Mouse (Mus musculus): ENCODE results near the gene Zkscan14. TPM values are rescaled to one million over a fixed set of nuclear protein-coding genes. Genes with fewer than 3 reads are reported as not detected.
"Not testable (repeated sequence)": the region's sequence is repeated elsewhere in the genome, so short reads cannot be mapped to it uniquely, and the experiment has no call there.

Gene Zkscan14
- polyA plus RNA-seq (2015; fragmentation: Nextera tagmentation; extraction: Ambion mirVana): 10.1 and 11.5 TPM in 2 replicates

DNA sequence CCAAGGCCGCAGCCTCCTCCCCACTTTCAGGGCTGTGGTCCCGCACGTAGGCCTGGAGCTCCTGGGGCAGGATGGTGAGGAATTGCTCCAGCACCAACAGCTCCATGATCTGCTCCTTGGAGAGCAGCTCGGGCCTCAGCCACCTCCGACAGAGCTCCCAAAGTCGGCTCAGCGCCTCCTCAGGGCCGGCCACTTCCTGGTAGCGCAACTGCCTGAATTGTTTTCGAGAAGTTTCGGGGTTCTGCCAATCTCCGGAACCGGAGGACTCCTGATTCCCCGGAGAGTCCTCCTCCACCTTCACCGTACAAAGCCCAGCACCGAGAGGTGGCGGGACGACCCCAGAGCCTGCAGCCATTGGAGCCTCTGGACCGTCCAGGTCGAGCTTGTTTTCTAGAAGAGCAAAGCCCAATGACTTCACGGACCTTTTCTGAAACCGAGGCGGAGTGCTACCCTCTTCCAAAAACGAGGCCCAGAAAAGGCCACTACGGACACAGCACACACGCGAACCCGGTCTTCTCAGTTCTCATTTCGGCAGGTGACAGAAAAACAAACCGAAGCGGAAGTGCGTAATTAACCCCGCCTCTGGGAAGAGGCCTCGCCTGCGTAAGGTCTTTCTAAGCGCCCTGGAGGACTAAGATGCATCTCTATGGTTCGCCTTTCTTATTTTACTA lies at the start of gene Zkscan14:
Gene Zkscan14 (minus strand): TSS at position 548 of the 671 bp plus-strand sequence.
- Histone ChIP-seq H3K9ac (ENCODE audit: low read depth, low read length) (peak within 1 kb of the TSS; percentile 87), H3K36me3 (ENCODE audit: insufficient read depth, low read length) (0 out of 2 replicates have a peak, but pooled peaks cover 10% of the 10 kb centered on the region), H3K27ac (peak within 1 kb of the TSS; percentile 84), H3K4me3 (replicated peaks; ENCODE audit: low read depth, low read length) (peak within 1 kb of the TSS; percentile 81), H3K9me3 (replicated peaks; ENCODE audit: low read length) (no peaks in the 10 kb centered on the region), H3K4me2 (ENCODE audit: low read length) (peak within 1 kb of the TSS; percentile 97), H3K4me1 (replicated peaks; ENCODE audit: insufficient read depth, low read length) (peaks cover 3% of the 10 kb centered on the region; the same call in 1 of the 2 replicates), H3K27me3 (ENCODE audit: insufficient read depth, low read length) (no peaks in the 10 kb centered on the region)
- ATAC-seq (replicated peaks; ENCODE audit: low FRiP score, low read depth): no peak
- TF ChIP-seq CTCF (IDR thresholded peaks at IDR 0.05; ENCODE audit: low read depth): peak; percentile 2; the same call in 1 of the 2 replicates
- under 1% methylated on average over 37 of the region's 37 CpGs for WGBS
- DNase-seq (ENCODE audit: low spot score): peak; percentile 94

DNA sequence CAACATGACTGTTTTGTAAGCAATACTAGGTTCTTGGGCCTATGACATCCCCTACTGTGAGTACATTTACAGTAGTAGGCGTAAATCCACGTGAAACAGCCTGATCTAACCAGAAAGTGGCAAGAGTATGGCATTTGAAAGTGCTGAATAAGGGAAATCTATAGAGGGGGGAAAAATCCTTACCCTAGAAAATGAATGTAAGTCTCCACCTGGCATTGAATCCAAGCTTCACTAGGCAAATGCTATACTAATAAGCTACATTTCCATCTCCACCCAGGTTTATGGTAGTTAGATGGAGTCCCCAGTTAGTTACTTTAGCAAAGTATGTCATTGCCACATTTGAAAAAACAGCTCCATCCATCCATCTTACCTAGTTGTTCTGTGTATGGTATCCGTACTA lies 47.9 kb upstream of the Zkscan14 start:
- no peak overlapping the region for H3K4me2 ChIP-seq (ENCODE audit: low read length)
- no peaks in the 10 kb centered on the region for H3K9me3 ChIP-seq (replicated peaks; ENCODE audit: low read length)
- no peaks in the 10 kb centered on the region for H3K4me1 ChIP-seq (replicated peaks; ENCODE audit: insufficient read depth, low read length)
- TF ChIP-seq CTCF (IDR thresholded peaks at IDR 0.05; ENCODE audit: low read depth): no peak
- peaks cover 10% of the 10 kb centered on the region; the same call in 1 of the 2 replicates for H3K36me3 ChIP-seq (ENCODE audit: insufficient read depth, low read length)
- no peak overlapping the region for H3K4me3 ChIP-seq (replicated peaks; ENCODE audit: low read depth, low read length)
- DNase-seq (ENCODE audit: low spot score): no peak
- H3K27ac ChIP-seq: no peak overlapping the region
- H3K9ac ChIP-seq (ENCODE audit: low read depth, low read length): no peak overlapping the region
- H3K27me3 ChIP-seq (ENCODE audit: insufficient read depth, low read length): no peaks in the 10 kb centered on the region
- no peak for ATAC-seq (replicated peaks; ENCODE audit: low FRiP score, low read depth)
- 95% methylated on average over 3 of the region's 3 CpGs for WGBS

DNA sequence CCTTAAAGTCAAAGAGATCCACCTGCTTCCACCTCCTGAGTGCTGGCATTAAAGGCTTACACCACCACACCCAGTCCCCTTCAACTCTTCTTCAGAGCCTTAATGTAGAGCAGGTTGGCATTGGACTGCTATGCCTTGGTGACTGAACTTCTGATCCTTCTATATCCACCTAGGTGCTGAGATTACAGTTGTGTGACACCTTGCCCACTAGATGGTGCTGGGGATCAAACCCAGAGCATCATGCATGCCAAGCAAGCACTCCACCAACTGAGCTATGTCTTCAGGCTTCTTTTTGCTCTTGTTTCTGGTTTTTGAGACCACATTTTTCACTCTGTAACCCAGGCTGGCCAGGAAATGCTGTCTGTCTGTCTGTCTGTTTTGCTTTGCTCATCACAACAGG lies 33.0 kb upstream of the Zkscan14 start:
- no peak overlapping the region for H3K9ac ChIP-seq (ENCODE audit: low read depth, low read length)
- no peaks in the 10 kb centered on the region; the same call in 1 of the 2 replicates for H3K4me1 ChIP-seq (replicated peaks; ENCODE audit: insufficient read depth, low read length)
- H3K9me3 ChIP-seq (replicated peaks; ENCODE audit: low read length): no peaks in the 10 kb centered on the region
- no peak overlapping the region for H3K27ac ChIP-seq
- peak; percentile 45 for DNase-seq (ENCODE audit: low spot score)
- H3K4me3 ChIP-seq (replicated peaks; ENCODE audit: low read depth, low read length): no peak overlapping the region
- no peaks in the 10 kb centered on the region for H3K27me3 ChIP-seq (ENCODE audit: insufficient read depth, low read length)
- H3K4me2 ChIP-seq (ENCODE audit: low read length): no peak overlapping the region
- TF ChIP-seq CTCF (IDR thresholded peaks at IDR 0.05; ENCODE audit: low read depth): peak; percentile 71
- no peak for ATAC-seq (replicated peaks; ENCODE audit: low FRiP score, low read depth)
- H3K36me3 ChIP-seq (ENCODE audit: insufficient read depth, low read length): peaks cover 30% of the 10 kb centered on the region

DNA sequence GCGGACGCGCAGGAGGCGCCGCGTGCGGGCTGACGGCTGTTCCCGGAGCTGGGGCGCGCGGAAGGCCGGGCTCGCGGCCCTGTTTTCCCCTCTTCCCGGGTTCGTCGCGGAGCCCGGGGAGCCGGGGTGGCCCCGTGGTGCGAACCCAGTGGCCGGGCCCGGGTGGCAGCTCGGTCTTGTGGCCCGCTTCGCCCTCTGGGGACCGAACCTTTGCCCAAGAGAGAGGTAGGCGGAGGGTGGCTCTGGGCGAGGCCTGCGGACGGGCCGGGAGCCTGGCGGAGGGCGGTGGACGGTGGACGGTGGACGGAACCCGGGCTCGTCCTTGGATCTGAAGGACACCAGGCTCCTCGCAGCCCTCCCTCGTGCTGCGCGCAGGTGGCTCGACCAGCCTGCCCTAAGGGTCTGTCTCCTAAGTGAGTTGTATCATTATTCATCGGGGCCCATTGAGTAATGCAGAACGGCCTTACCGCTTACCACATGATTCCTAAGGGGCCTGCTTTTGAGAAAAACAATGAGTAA lies 30.3 kb upstream of the Zkscan14 start:
- TF ChIP-seq CTCF (IDR thresholded peaks at IDR 0.05; ENCODE audit: low read depth): no peak
- Histone ChIP-seq H3K9me3 (replicated peaks; ENCODE audit: low read length) (no peaks in the 10 kb centered on the region), H3K27ac (peak overlapping the region; percentile 96), H3K4me1 (replicated peaks; ENCODE audit: insufficient read depth, low read length) (no peaks in the 10 kb centered on the region; the same call in 1 of the 2 replicates), H3K4me3 (replicated peaks; ENCODE audit: low read depth, low read length) (peak overlapping the region; percentile 98), H3K27me3 (ENCODE audit: insufficient read depth, low read length) (no peaks in the 10 kb centered on the region), H3K9ac (ENCODE audit: low read depth, low read length) (peak overlapping the region; percentile 96), H3K4me2 (ENCODE audit: low read length) (peak overlapping the region; percentile 77), H3K36me3 (ENCODE audit: insufficient read depth, low read length) (peaks cover 23% of the 10 kb centered on the region)
- DNase-seq (ENCODE audit: low spot score) (peak; percentile 42), ATAC-seq (replicated peaks; ENCODE audit: low FRiP score, low read depth) (peak; percentile 60)
- WGBS: under 1% methylated on average over 49 of the region's 49 CpGs

DNA sequence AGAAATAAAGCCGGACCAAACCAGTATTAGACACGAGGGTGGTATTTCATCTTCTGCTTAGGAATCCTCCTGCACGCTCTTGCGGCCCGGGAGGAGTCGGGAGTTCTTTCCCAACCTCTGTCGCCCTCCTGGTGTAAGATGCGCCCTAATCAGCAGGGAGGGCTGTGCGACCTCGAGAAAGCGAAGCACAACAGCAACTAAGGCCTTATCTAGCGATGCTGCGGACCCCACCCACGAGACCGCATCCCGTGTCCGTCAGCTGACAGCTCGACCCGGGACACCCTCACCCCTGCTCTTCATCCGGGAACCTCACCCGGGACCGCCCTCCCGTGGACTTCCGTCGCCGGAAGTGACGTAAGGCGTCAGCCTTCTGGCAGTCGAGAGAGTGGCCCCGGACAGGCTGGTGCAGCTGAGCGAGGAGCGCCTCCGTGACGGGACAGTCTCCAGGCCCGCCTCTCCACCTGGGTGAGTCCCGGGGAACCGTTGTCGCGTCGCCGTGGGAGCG lies 29.8 kb upstream of the Zkscan14 start, which contains the start of gene Zfp655:
Gene Zfp655 (plus strand): TSS at position 349 of the 505 bp plus-strand sequence.
- DNase-seq (ENCODE audit: low spot score): peak; percentile 96
- Histone ChIP-seq H3K4me3 (replicated peaks; ENCODE audit: low read depth, low read length) (peak within 1 kb of the TSS; percentile 98), H3K4me2 (ENCODE audit: low read length) (peak within 1 kb of the TSS; percentile 77), H3K36me3 (ENCODE audit: insufficient read depth, low read length) (peaks cover 21% of the 10 kb centered on the region), H3K27ac (peak within 1 kb of the TSS; percentile 96), H3K27me3 (ENCODE audit: insufficient read depth, low read length) (no peaks in the 10 kb centered on the region), H3K4me1 (replicated peaks; ENCODE audit: insufficient read depth, low read length) (no peaks in the 10 kb centered on the region; the same call in 1 of the 2 replicates), H3K9me3 (replicated peaks; ENCODE audit: low read length) (no peaks in the 10 kb centered on the region), H3K9ac (ENCODE audit: low read depth, low read length) (peak within 1 kb of the TSS; percentile 96)
- ATAC-seq (replicated peaks; ENCODE audit: low FRiP score, low read depth): peak; percentile 97
- under 1% methylated on average over 42 of the region's 42 CpGs for WGBS
- TF ChIP-seq CTCF (IDR thresholded peaks at IDR 0.05; ENCODE audit: low read depth): no peak

DNA sequence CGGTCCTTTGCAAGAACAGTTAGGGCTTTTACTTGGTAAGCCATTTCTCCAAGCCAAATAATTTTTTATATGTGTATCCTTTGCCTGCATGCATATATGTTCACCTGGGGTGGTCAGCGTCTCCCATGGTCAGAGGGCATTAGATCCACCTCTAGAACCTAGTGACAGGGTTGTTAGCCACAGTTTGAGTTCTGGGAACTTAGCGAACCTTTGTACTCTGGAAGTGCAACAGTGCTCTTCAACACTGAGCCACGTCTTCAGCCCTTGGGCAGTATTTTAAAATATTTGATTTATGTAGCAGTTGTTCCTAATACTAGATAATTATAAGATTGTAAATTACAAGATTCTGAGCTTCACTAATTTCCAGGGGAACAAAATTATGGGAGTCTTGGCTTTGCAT lies 29.0 kb upstream of the Zkscan14 start:
- peak overlapping the region; percentile 98; the same call in 1 of the 2 replicates for H3K4me3 ChIP-seq (replicated peaks; ENCODE audit: low read depth, low read length)
- ATAC-seq (replicated peaks; ENCODE audit: low FRiP score, low read depth): no peak
- H3K4me2 ChIP-seq (ENCODE audit: low read length): peak overlapping the region; percentile 77
- H3K9ac ChIP-seq (ENCODE audit: low read depth, low read length): peak overlapping the region; percentile 96; the same call in 1 of the 2 replicates
- 77% methylated on average over 4 of the region's 4 CpGs for WGBS
- no peaks in the 10 kb centered on the region for H3K9me3 ChIP-seq (replicated peaks; ENCODE audit: low read length)
- no peaks in the 10 kb centered on the region; the same call in 1 of the 2 replicates for H3K4me1 ChIP-seq (replicated peaks; ENCODE audit: insufficient read depth, low read length)
- peak; percentile 8 for DNase-seq (ENCODE audit: low spot score)
- no peak for TF ChIP-seq CTCF (IDR thresholded peaks at IDR 0.05; ENCODE audit: low read depth)
- H3K36me3 ChIP-seq (ENCODE audit: insufficient read depth, low read length): peaks cover 17% of the 10 kb centered on the region
- H3K27ac ChIP-seq: peak overlapping the region; percentile 96
- H3K27me3 ChIP-seq (ENCODE audit: insufficient read depth, low read length): no peaks in the 10 kb centered on the region

DNA sequence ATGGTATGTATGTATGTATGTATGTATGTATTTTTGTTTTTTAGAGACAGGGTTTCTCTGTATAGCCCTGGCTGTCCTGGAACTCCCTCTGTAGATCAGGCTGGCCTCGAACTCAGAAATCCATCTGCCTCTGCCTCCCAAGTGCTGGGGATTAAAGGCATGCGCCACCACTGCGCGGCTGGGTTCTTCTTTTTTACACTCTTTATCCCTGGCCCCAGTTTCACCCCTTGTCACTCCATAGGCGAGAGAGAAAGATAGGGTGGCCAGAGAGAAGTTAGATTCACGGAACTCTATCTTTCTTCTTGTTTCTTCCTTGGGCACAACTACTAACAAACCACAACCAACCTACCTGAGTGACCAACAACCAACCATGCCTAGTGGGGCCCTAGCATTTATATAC lies 27.6 kb upstream of the Zkscan14 start:
- ATAC-seq (replicated peaks; ENCODE audit: low FRiP score, low read depth); DNase-seq (ENCODE audit: low spot score); H3K4me2 ChIP-seq (ENCODE audit: low read length); H3K4me1 ChIP-seq (replicated peaks; ENCODE audit: insufficient read depth, low read length); H3K9ac ChIP-seq (ENCODE audit: low read depth, low read length); H3K27ac ChIP-seq; H3K9me3 ChIP-seq (replicated peaks; ENCODE audit: low read length); H3K27me3 ChIP-seq (ENCODE audit: insufficient read depth, low read length); H3K36me3 ChIP-seq (ENCODE audit: insufficient read depth, low read length); H3K4me3 ChIP-seq (replicated peaks; ENCODE audit: low read depth, low read length): not testable (repeated sequence)
- WGBS: 80% methylated on average over 6 of the region's 6 CpGs

Data from kidney, postnatal 0 days (tissue).